Mouse (Mus musculus) small intestine, adult 2 months (tissue): ENCODE results near the gene Cacna1e.

Source experiments
- CTCF ChIP-seq: fragments of 200-500 bp; IDR thresholded peaks from 2 replicates; pipeline ENCODE4 v1.5.1; 2012; ENCODE audit warnings: low read depth, mild to moderate bottlenecking, control low read depth, inconsistent platforms, low read length, moderate library complexity, mixed read lengths; ENCODE audit not compliant: insufficient replicate concordance, insufficient read length; ENCODE audit errors: extremely low read depth
- POLR2A ChIP-seq: fragments of 200-500 bp; IDR thresholded peaks from 2 replicates; pipeline ENCODE4 v1.6.1; 2012; ENCODE audit warnings: low read depth, mild to moderate bottlenecking, control low read depth, inconsistent platforms, low read length, moderate library complexity

DNA sequence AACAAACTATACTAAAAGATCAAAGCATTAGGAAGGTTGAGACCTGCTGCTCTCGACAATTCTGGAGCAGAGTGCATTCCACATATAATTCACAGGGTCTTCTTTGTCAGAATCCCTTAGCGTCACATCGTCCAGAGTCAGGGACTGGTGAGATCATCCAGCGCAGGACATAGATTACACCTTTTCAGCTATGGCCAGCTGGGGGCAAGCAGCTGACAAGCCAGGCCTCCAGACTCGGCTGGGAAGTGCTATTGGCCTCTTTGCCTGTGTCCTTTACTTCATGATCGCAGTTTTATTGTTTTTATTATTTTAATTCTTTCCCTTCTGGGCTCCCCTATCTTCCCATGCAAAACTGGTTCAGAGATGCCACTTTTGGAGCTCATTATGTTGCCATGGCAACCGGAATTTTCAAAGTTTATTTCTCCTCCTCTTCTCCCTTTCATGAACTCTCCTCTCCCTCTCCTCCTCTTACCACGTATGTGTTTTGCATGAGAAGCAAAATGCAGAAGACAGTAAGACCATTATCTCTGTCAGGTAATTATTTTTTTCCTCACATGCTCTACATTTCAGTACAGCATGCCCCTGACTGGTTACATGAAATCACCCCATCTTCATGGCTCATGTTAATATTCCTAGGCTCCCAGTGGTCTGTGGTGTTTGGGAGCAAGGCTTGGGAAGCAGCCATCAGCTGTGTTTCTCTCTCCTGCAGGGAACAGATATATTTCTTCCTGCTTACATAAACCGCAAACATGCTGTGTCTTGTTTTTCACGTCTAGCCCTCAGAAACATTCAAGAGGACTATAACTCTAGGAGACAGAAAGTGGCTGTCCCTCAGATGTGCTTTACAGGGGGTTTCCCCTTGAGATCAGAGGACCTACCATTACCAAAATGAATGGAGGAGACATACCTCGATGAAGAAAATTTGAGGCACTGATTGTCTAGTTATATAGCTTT lies 351.0 kb downstream of the Cacna1e start:
- TF ChIP-seq CTCF (no peak), POLR2A (no peak)
